ENCODE assay signal across 16 mouse cellular contexts in the genomic region with DNA sequence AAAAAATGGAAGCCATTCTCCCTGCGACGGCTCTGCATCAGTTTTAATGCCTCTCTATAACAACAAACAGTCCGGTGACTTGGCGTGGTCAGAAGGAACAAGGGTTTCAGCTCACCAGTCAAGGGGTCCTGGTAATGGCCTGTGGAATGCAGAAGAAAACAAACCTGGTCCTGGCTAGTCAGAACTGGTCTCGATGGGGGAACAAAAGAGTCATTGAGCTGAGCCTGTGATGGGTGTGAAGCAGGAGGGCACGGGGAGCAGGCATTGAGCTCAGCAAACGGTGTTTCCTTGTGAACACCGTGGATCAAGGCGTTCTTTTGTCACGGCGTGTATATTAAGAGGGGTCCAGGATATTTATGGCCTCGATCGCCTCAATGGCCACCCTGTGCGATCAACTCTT.
A peak's percentile ranks its signal among the peaks of the same experiment; 100 is the strongest.
DNase-seq lines count a peak whose midpoint lies in the region; ATAC-seq and TF ChIP-seq lines count a peak whose summit lies in the region.
"Had no signal": no experiment of that assay in that cellular context is flagged by ENCODE, and none has a peak within 500 bp of the region (broad histone marks: within the 10 kb centered on the region; RNA-seq: fewer than 3 reads in every experiment).

No protein-coding gene starts in this region.

- ATAC-seq in forebrain, embryonic 16.5 days = no peak
- ATAC-seq in lung, embryonic 16.5 days (ENCODE audit: low read depth) = peak; percentile 43; the same call in 1 of the 2 replicates
- peak; percentile 79 for ATAC-seq in kidney, embryonic 16.5 days (ENCODE audit: low FRiP score, low TSS enrichment)
- peak; percentile 69 for ATAC-seq in neural tube, embryonic 12.5 days (ENCODE audit: low FRiP score, low read depth)
- ATAC-seq: midbrain, embryonic 13.5 days had no signal

- TF ChIP-seq EP300 in heart, adult 2 months (IDR thresholded peaks at IDR 0.05; ENCODE audit: insufficient read depth, low read depth, low read length) = no peak

- H3K4me1 ChIP-seq in forebrain, embryonic 10.5 days = peaks cover 32% of the 10 kb centered on the region
- H3K4me1 ChIP-seq in forebrain, embryonic 16.5 days (replicated peaks; ENCODE audit: control insufficient read depth, insufficient read depth, low read length) = peaks cover 23% of the 10 kb centered on the region
- peaks cover 3% of the 10 kb centered on the region; the same call in 1 of the 2 replicates for H3K4me1 ChIP-seq in lung, embryonic 16.5 days (replicated peaks; ENCODE audit: control insufficient read depth, insufficient read depth, low read length)
- peaks cover 2% of the 10 kb centered on the region; the same call in 1 of the 2 replicates for H3K4me1 ChIP-seq in lung, adult 2 months (ENCODE audit: control insufficient read depth, insufficient read depth, low read length)
- peaks cover 47% of the 10 kb centered on the region for H3K4me1 ChIP-seq in kidney, embryonic 16.5 days (ENCODE audit: insufficient read depth, low read length)
- peaks cover 18% of the 10 kb centered on the region for H3K4me1 ChIP-seq in neural tube, embryonic 12.5 days
- peaks cover 1% of the 10 kb centered on the region for H3K4me1 ChIP-seq in heart, adult 2 months (ENCODE audit: control insufficient read depth, insufficient read depth, low read length)

- H3K9ac ChIP-seq in forebrain, embryonic 16.5 days (replicated peaks; ENCODE audit: low read depth, low read length) = no peak overlapping the region
- no peak overlapping the region; the same call in 1 of the 2 replicates for H3K9ac ChIP-seq in lung, embryonic 16.5 days (ENCODE audit: low read length)
- H3K9ac ChIP-seq in kidney, embryonic 16.5 days (replicated peaks; ENCODE audit: low read length) = no peak overlapping the region
- no peak overlapping the region for H3K9ac ChIP-seq in neural tube, embryonic 12.5 days
- H3K9ac ChIP-seq in heart, adult 2 months (ENCODE audit: low read depth, low read length) = no peak overlapping the region
- H3K9ac ChIP-seq: hindbrain, embryonic 15.5 days; liver, embryonic 13.5 days; midbrain, embryonic 13.5 days had no signal

- 38% methylated on average over 14 of the region's 14 CpGs for WGBS in forebrain, embryonic 10.5 days
- 14% methylated on average over 14 of the region's 14 CpGs for WGBS in forebrain, embryonic 16.5 days
- 48% methylated on average over 14 of the region's 14 CpGs for WGBS in lung, embryonic 16.5 days
- 73% methylated on average over 14 of the region's 14 CpGs for WGBS in lung, adult 2 months
- WGBS in kidney, embryonic 16.5 days = 9% methylated on average over 14 of the region's 14 CpGs
- WGBS in neural tube, embryonic 12.5 days = 8% methylated on average over 14 of the region's 14 CpGs
- 90% methylated on average over 14 of the region's 14 CpGs for WGBS in heart, adult 2 months

- intact Hi-C loops in heart, adult 2 months (cut with DNase I) = no loop called here

- no peaks in the 10 kb centered on the region for H3K27me3 ChIP-seq in forebrain, embryonic 10.5 days (ENCODE audit: poor library complexity, severe bottlenecking)
- no peaks in the 10 kb centered on the region for H3K27me3 ChIP-seq in forebrain, embryonic 16.5 days (replicated peaks; ENCODE audit: control insufficient read depth, insufficient read depth, low read length)
- H3K27me3 ChIP-seq in lung, embryonic 16.5 days (ENCODE audit: control insufficient read depth, insufficient read depth, low read depth, low read length) = no peaks in the 10 kb centered on the region
- H3K27me3 ChIP-seq in kidney, embryonic 16.5 days (ENCODE audit: insufficient read depth, low read length) = no peaks in the 10 kb centered on the region
- 0 out of 2 replicates have a peak, but pooled peaks cover 3% of the 10 kb centered on the region for H3K27me3 ChIP-seq in neural tube, embryonic 12.5 days (replicated peaks)
- H3K27me3 ChIP-seq in heart, adult 2 months (ENCODE audit: control insufficient read depth, insufficient read depth, low read length) = no peaks in the 10 kb centered on the region
- H3K27me3 ChIP-seq: hindbrain, embryonic 15.5 days; liver, embryonic 13.5 days; midbrain, embryonic 13.5 days had no signal

- no peaks in the 10 kb centered on the region for H3K9me3 ChIP-seq in forebrain, embryonic 10.5 days
- H3K9me3 ChIP-seq in forebrain, embryonic 16.5 days (ENCODE audit: control insufficient read depth, low read length) = no peaks in the 10 kb centered on the region
- H3K9me3 ChIP-seq in lung, embryonic 16.5 days (ENCODE audit: control insufficient read depth, low read length) = no peaks in the 10 kb centered on the region
- H3K9me3 ChIP-seq in kidney, embryonic 16.5 days (ENCODE audit: low read length) = no peaks in the 10 kb centered on the region
- no peaks in the 10 kb centered on the region for H3K9me3 ChIP-seq in neural tube, embryonic 12.5 days
- H3K9me3 ChIP-seq: hindbrain, embryonic 15.5 days; liver, embryonic 13.5 days; midbrain, embryonic 13.5 days had no signal

- peak; percentile 38 for DNase-seq in forebrain, embryonic 10.5 days (ENCODE audit: extremely low spot score, low spot score)
- no peak for DNase-seq in lung, adult 2 months
- no peak for DNase-seq in heart, adult 2 months
- no peak for DNase-seq in layer of hippocampus, adult 18-20 months (ENCODE audit: low spot score in 2 of 2)
- DNase-seq: adrenal gland, postnatal 36 days; cerebellum, adult 8-10 months; heart, adult 18-20 months; layer of hippocampus, postnatal 36 days; liver, embryonic 13.5 days; thymus, postnatal 36 days had no signal

- H3K79me2 ChIP-seq in heart, adult 2 months (replicated peaks; ENCODE audit: control insufficient read depth, insufficient read depth, low read length) = no peaks in the 10 kb centered on the region

- no peak for TF ChIP-seq CTCF in lung, adult 2 months (IDR thresholded peaks at IDR 0.05; ENCODE audit: insufficient read depth, low read length)
- TF ChIP-seq CTCF in heart, adult 2 months (IDR thresholded peaks at IDR 0.05) = no peak

- no peak for TF ChIP-seq POLR2A in lung, adult 2 months (IDR thresholded peaks at IDR 0.05; ENCODE audit: borderline replicate concordance, extremely low read depth, low read depth, low read length)
- TF ChIP-seq POLR2A in heart, adult 2 months (IDR thresholded peaks at IDR 0.05; ENCODE audit: insufficient read depth, low read depth, low read length) = no peak

- H3K36me3 ChIP-seq in forebrain, embryonic 10.5 days (replicated peaks) = no peaks in the 10 kb centered on the region
- no peaks in the 10 kb centered on the region for H3K36me3 ChIP-seq in forebrain, embryonic 16.5 days (ENCODE audit: control insufficient read depth, insufficient read depth)
- H3K36me3 ChIP-seq in lung, embryonic 16.5 days (ENCODE audit: control insufficient read depth, insufficient read depth, low read length) = no peaks in the 10 kb centered on the region
- no peaks in the 10 kb centered on the region for H3K36me3 ChIP-seq in kidney, embryonic 16.5 days (ENCODE audit: insufficient read depth, low read length)
- no peaks in the 10 kb centered on the region for H3K36me3 ChIP-seq in neural tube, embryonic 12.5 days
- no peaks in the 10 kb centered on the region for H3K36me3 ChIP-seq in heart, adult 2 months (ENCODE audit: control insufficient read depth, insufficient read depth, low read length)
- H3K36me3 ChIP-seq: hindbrain, embryonic 15.5 days; liver, embryonic 13.5 days; midbrain, embryonic 13.5 days had no signal

- H3K4me3 ChIP-seq in forebrain, embryonic 10.5 days = no peak overlapping the region
- H3K4me3 ChIP-seq in forebrain, embryonic 16.5 days (replicated peaks; ENCODE audit: low read length) = no peak overlapping the region
- H3K4me3 ChIP-seq in lung, embryonic 16.5 days (ENCODE audit: low read length) = no peak overlapping the region
- no peak overlapping the region for H3K4me3 ChIP-seq in lung, adult 2 months (replicated peaks; ENCODE audit: extremely low read depth, low read depth, low read length)
- no peak overlapping the region for H3K4me3 ChIP-seq in kidney, embryonic 16.5 days (ENCODE audit: low read length)
- no peak overlapping the region for H3K4me3 ChIP-seq in neural tube, embryonic 12.5 days
- no peak overlapping the region for H3K4me3 ChIP-seq in heart, adult 2 months
- H3K4me3 ChIP-seq: hindbrain, embryonic 15.5 days; liver, embryonic 13.5 days; midbrain, embryonic 13.5 days had no signal

- H3K4me2 ChIP-seq in forebrain, embryonic 16.5 days (ENCODE audit: low read length) = no peak overlapping the region
- H3K4me2 ChIP-seq in lung, embryonic 16.5 days (ENCODE audit: low read depth, low read length) = no peak overlapping the region
- 0 out of 2 replicates have a peak overlapping the region, but pooled peaks have one; percentile 7 for H3K4me2 ChIP-seq in kidney, embryonic 16.5 days (replicated peaks; ENCODE audit: low read depth, low read length)
- peak overlapping the region; percentile 26 for H3K4me2 ChIP-seq in neural tube, embryonic 12.5 days (replicated peaks)
- H3K4me2 ChIP-seq: hindbrain, embryonic 15.5 days; liver, embryonic 13.5 days; midbrain, embryonic 13.5 days had no signal

- H3K27ac ChIP-seq in forebrain, embryonic 10.5 days = peak overlapping the region; percentile 77
- no peak overlapping the region for H3K27ac ChIP-seq in forebrain, embryonic 16.5 days (ENCODE audit: low read length)
- H3K27ac ChIP-seq in lung, embryonic 16.5 days (ENCODE audit: low read length) = peak overlapping the region; percentile 71
- peak overlapping the region; percentile 89 for H3K27ac ChIP-seq in kidney, embryonic 16.5 days (ENCODE audit: low read length)
- H3K27ac ChIP-seq in neural tube, embryonic 12.5 days = no peak overlapping the region
- no peak overlapping the region for H3K27ac ChIP-seq in heart, adult 2 months
- H3K27ac ChIP-seq: hindbrain, embryonic 15.5 days; liver, embryonic 13.5 days; midbrain, embryonic 13.5 days had no signal

Comparison
In these comparisons a context has a peak if more than half of its experiments do, and no peak if none do; other contexts are left out.
1. H3K27ac ChIP-seq: peak in forebrain, embryonic 10.5 days (single experiment), lung, embryonic 16.5 days (single experiment) and kidney, embryonic 16.5 days (single experiment); none in forebrain, embryonic 16.5 days (single experiment), neural tube, embryonic 12.5 days (single experiment) and heart, adult 2 months (single experiment).
2. H3K4me2 ChIP-seq: peak in kidney, embryonic 16.5 days (single experiment) and neural tube, embryonic 12.5 days (single experiment); none in forebrain, embryonic 16.5 days (single experiment) and lung, embryonic 16.5 days (single experiment).